Mouse (Mus musculus) MEL (cell line): Measurements from ENCODE around the gene Fam169b.

Source experiments
- CTCF ChIP-seq, 3 experiments: IDR thresholded peaks in 2 of 3; conservative IDR thresholded peaks in 1 of 3; 2 replicates each; pipeline ENCODE4 v1.5.1; 2011 to 2012; ENCODE audit warnings: low read length in 3 of 3, low read depth in 2 of 3, mild to moderate bottlenecking in 2 of 3, improper control_type of control experiment in 1 of 3, inconsistent platforms in 1 of 3, mixed read lengths in 1 of 3, moderate library complexity in 1 of 3; ENCODE audit not compliant: control insufficient read depth in 1 of 3, insufficient read depth in 1 of 3, poor library complexity in 1 of 3, severe bottlenecking in 1 of 3
- EP300 ChIP-seq, 2 experiments: IDR thresholded peaks; 2 replicates each; pipeline ENCODE4 v1.6.1; 2011; ENCODE audit warnings: improper control_type of control experiment in 2 of 2, low read length in 2 of 2, low read depth in 1 of 2, mild to moderate bottlenecking in 1 of 2
- GATA1 ChIP-seq: IDR thresholded peaks from 2 replicates; pipeline ENCODE4 v1.6.1; 2011; ENCODE audit warnings: low read depth, low read length, improper control_type of control experiment
- KAT2A ChIP-seq: conservative IDR thresholded peaks from 2 replicates; pipeline ENCODE4 v1.6.1; 2012; ENCODE audit warnings: low read depth, low read length, improper control_type of control experiment, inconsistent platforms
- POLR2A ChIP-seq, 2 experiments: IDR thresholded peaks; 2 replicates each; pipeline ENCODE4 v1.6.1; 2011 to 2012; ENCODE audit warnings: low read length in 2 of 2, mild to moderate bottlenecking in 2 of 2, control low read depth in 1 of 2, improper control_type of control experiment in 1 of 2, low read depth in 1 of 2, moderate library complexity in 1 of 2; ENCODE audit not compliant: control insufficient read depth in 1 of 2, insufficient read depth in 1 of 2, poor library complexity in 1 of 2
- POLR2AphosphoS5 ChIP-seq: IDR thresholded peaks from 2 replicates; pipeline ENCODE4 v1.6.1; 2012; ENCODE audit warnings: low read depth, borderline replicate concordance, mild to moderate bottlenecking, inconsistent platforms, low read length, moderate library complexity, mixed read lengths
- UBTF ChIP-seq: IDR thresholded peaks from 2 replicates; pipeline ENCODE4 v1.6.1; 2012; ENCODE audit warnings: low read depth, mild to moderate bottlenecking, inconsistent platforms, low read length, improper control_type of control experiment, moderate library complexity, borderline replicate concordance; ENCODE audit not compliant: insufficient read depth
- USF1 ChIP-seq: IDR thresholded peaks from 2 replicates; pipeline ENCODE4 v1.6.1; 2014; ENCODE audit warnings: low read depth, mild to moderate bottlenecking, inconsistent platforms, low read length, improper control_type of control experiment, moderate library complexity
- ZC3H11A ChIP-seq: IDR thresholded peaks from 2 replicates; pipeline ENCODE4 v1.6.1; 2012; ENCODE audit warnings: low read depth, mild to moderate bottlenecking, inconsistent platforms, low read length, improper control_type of control experiment
- ZMIZ1 ChIP-seq: IDR thresholded peaks from 2 replicates; pipeline ENCODE4 v1.6.1; 2012; ENCODE audit warnings: low read depth, mild to moderate bottlenecking, inconsistent platforms, low read length, improper control_type of control experiment, moderate library complexity

GRCm38 (mm10) chr7:68241205-68241604 is 32.4 kb upstream of the Fam169b start:
- TF ChIP-seq ZMIZ1 (no peak), EP300 (IDR thresholded peaks at IDR 0.05; ENCODE audit: low read depth in 1 of 2, low read length in 2 of 2) (no peak), GATA1 (no peak), ZC3H11A (no peak), KAT2A (no peak), UBTF (no peak), USF1 (no peak), CTCF (IDR thresholded peaks at IDR 0.05 in 2 of 3, conservative IDR thresholded peaks at IDR 0.05 in 1 of 3; ENCODE audit: control insufficient read depth in 1 of 3, insufficient read depth in 1 of 3, low read depth in 2 of 3, low read length in 3 of 3, poor library complexity in 1 of 3, severe bottlenecking in 1 of 3) (no peak), POLR2A (IDR thresholded peaks at IDR 0.05; ENCODE audit: control insufficient read depth in 1 of 2, insufficient read depth in 1 of 2, low read depth in 1 of 2, low read length in 2 of 2, poor library complexity in 1 of 2) (no peak), POLR2AphosphoS5 (no peak)
